Mouse (Mus musculus): Measurements from ENCODE around the gene Ropn1l.

Ropn1l gene

GRCm38 (mm10) chr15:31449772-31450171 is 3.8 kb downstream of the Ropn1l start:
- in situ Hi-C loops (cut with MseI, MboI): loop anchor here in 1 of 2 experiments (10.0 kb wide), 2 partner anchors 135 to 145 kb away; no protein-coding TSS in a partner anchor

- in situ Hi-C loops (cut with MseI, MboI): loop anchor here in 1 of 2 experiments (10.0 kb wide), 1 partner anchor 132 kb away; no protein-coding TSS in a partner anchor
Measured at GRCm38 (mm10) chr15:31447121-31447520, 6.4 kb downstream of the Ropn1l start.

GRCm38 (mm10) chr15:31442698-31443097 is 10.8 kb downstream of the Ropn1l start:
- in situ Hi-C loops (cut with MseI, MboI): loop anchor here in 1 of 2 experiments (10.0 kb wide), 1 partner anchor 128 kb away; no protein-coding TSS in a partner anchor

- in situ Hi-C loops (cut with MseI, MboI): loop anchor here in 1 of 2 experiments (10.0 kb wide), 1 partner anchor 127 kb away; no protein-coding TSS in a partner anchor
Measured at GRCm38 (mm10) chr15:31441996-31442395, 11.5 kb downstream of the Ropn1l start.

- in situ Hi-C loops (cut with MseI, MboI): no loop called here
Measured at GRCm38 (mm10) chr15:31436811-31437210, 16.7 kb downstream of the Ropn1l start.

- in situ Hi-C loops (cut with MseI, MboI): no loop called here
Measured at GRCm38 (mm10) chr15:31436083-31436482, 17.5 kb downstream of the Ropn1l start.

- in situ Hi-C loops (cut with MseI, MboI): no loop called here
Measured at GRCm38 (mm10) chr15:31433768-31434167, 19.8 kb downstream of the Ropn1l start.

GRCm38 (mm10) chr15:31431847-31432246 is 21.7 kb downstream of the Ropn1l start:
- in situ Hi-C loops (cut with MseI, MboI): no loop called here

GRCm38 (mm10) chr15:31430014-31430413 is 23.5 kb downstream of the Ropn1l start:
- in situ Hi-C loops (cut with MseI, MboI): no loop called here

GRCm38 (mm10) chr15:31429429-31429828 is 24.1 kb downstream of the Ropn1l start:
- in situ Hi-C loops (cut with MseI, MboI): no loop called here

GRCm38 (mm10) chr15:31428571-31428970 is 25.0 kb downstream of the Ropn1l start:
- in situ Hi-C loops (cut with MseI, MboI): no loop called here

GRCm38 (mm10) chr15:31427390-31427789 is 26.1 kb downstream of the Ropn1l start:
- in situ Hi-C loops (cut with MseI, MboI): no loop called here

- in situ Hi-C loops (cut with MseI, MboI): no loop called here
Measured at GRCm38 (mm10) chr15:31426066-31426706, 27.4 kb downstream of the Ropn1l start.

GRCm38 (mm10) chr15:31422649-31423369 is 30.7 kb downstream of the Ropn1l start:
- in situ Hi-C loops (cut with MseI, MboI): no loop called here

GRCm38 (mm10) chr15:31419037-31419436 is 34.5 kb downstream of the Ropn1l start:
- in situ Hi-C loops (cut with MseI, MboI): loop anchor here (5.0 to 10.0 kb wide), 2 partner anchors 94 to 102 kb away; no protein-coding TSS in a partner anchor

- in situ Hi-C loops (cut with MseI, MboI): loop anchor here (5.0 to 10.0 kb wide), 2 partner anchors 94 to 101 kb away; no protein-coding TSS in a partner anchor
Measured at GRCm38 (mm10) chr15:31418686-31419024, 34.9 kb downstream of the Ropn1l start.

GRCm38 (mm10) chr15:31417796-31418685 is 35.5 kb downstream of the Ropn1l start:
- in situ Hi-C loops (cut with MseI, MboI): loop anchor here (5.0 to 10.0 kb wide), 2 partner anchors 93 to 101 kb away; no protein-coding TSS in a partner anchor

GRCm38 (mm10) chr15:31417409-31417795 is 36.1 kb downstream of the Ropn1l start:
- in situ Hi-C loops (cut with MseI, MboI): loop anchor here (5.0 to 10.0 kb wide), 2 partner anchors 93 to 100 kb away; no protein-coding TSS in a partner anchor

- in situ Hi-C loops (cut with MseI, MboI): loop anchor here (5.0 to 10.0 kb wide), 2 partner anchors 90 to 98 kb away; no protein-coding TSS in a partner anchor
Measured at GRCm38 (mm10) chr15:31415181-31415580, 38.4 kb downstream of the Ropn1l start.

GRCm38 (mm10) chr15:31414179-31414898 is 39.2 kb downstream of the Ropn1l start:
- in situ Hi-C loops (cut with MseI, MboI): loop anchor here in 1 of 2 experiments (10.0 kb wide), 1 partner anchor 90 kb away; no protein-coding TSS in a partner anchor

GRCm38 (mm10) chr15:31413662-31414061 is 39.9 kb downstream of the Ropn1l start:
- in situ Hi-C loops (cut with MseI, MboI): loop anchor here in 1 of 2 experiments (10.0 kb wide), 1 partner anchor 89 kb away; no protein-coding TSS in a partner anchor
